Mouse (Mus musculus) kidney, embryonic 15.5 days (tissue): ENCODE measurements around the gene Mcur1. TPM values are rescaled to one million over a fixed set of nuclear protein-coding genes. Genes with fewer than 3 reads are reported as not detected.

Experiments used
- ATAC-seq: fragments of 200-750 bp; cut with Nextera tagmentation; replicated peaks from 2 replicates; pipeline ENCODE4 v1.8.0; 2017; ENCODE audit warnings: moderate TSS enrichment; ENCODE audit not compliant: low FRiP score
- H3K27ac ChIP-seq: fragments of 300-500 bp; sonication (generic); 2 replicates; pipeline ENCODE4 v1.5.1; 2015; ENCODE audit warnings: mild to moderate bottlenecking, inconsistent platforms
- H3K27me3 ChIP-seq: fragments of 300-500 bp; sonication (generic); 2 replicates; pipeline ENCODE4 v1.6.1; 2015; ENCODE audit warnings: inconsistent platforms
- H3K36me3 ChIP-seq: fragments of 300-500 bp; sonication (generic); 2 replicates; pipeline ENCODE4 v1.6.1; 2015; ENCODE audit warnings: inconsistent platforms
- H3K4me1 ChIP-seq: fragments of 300-500 bp; sonication (generic); 2 replicates; pipeline ENCODE4 v1.6.1; 2015; ENCODE audit warnings: inconsistent platforms
- H3K4me2 ChIP-seq: fragments of 300-500 bp; sonication (generic); 2 replicates; pipeline ENCODE4 v1.6.1; 2015; ENCODE audit warnings: moderate library complexity, mild to moderate bottlenecking, inconsistent platforms
- H3K4me3 ChIP-seq: fragments of 300-500 bp; sonication (generic); replicated peaks from 2 replicates; pipeline ENCODE4 v1.5.1; 2015; ENCODE audit warnings: mild to moderate bottlenecking, inconsistent platforms
- H3K9ac ChIP-seq: fragments of 300-500 bp; sonication (generic); 2 replicates; pipeline ENCODE4 v1.6.1; 2015; ENCODE audit warnings: mild to moderate bottlenecking, inconsistent platforms
- H3K9me3 ChIP-seq: fragments of 300-500 bp; sonication (generic); replicated peaks from 2 replicates; pipeline ENCODE4 v1.6.1; 2016; ENCODE audit warnings: inconsistent platforms
- WGBS: fragments of 180-500 bp; shearing (Covaris S2); methylation state at CpG from one replicate; pipeline ENCODE4 v1.1.7; 2015; ENCODE audit warnings: mixed read lengths; 5-methylcytosine and 5-hydroxymethylcytosine counted together
- polyA plus RNA-seq: library from polyadenylated mRNA; unstranded; fragments of >200 nt; fragmentation: Nextera tagmentation; extraction: Ambion mirVana; gene quantifications from 2 replicates; pipeline ENCODE4 v1.2.1, GENCODE M21; 2015

The Mcur1 gene
- polyA plus RNA-seq, 1 experiment from 2014 or later, result 20.2 TPM

GRCm38 (mm10) chr13:43540205-43540815 lies 19.7 kb downstream of the Mcur1 start:
- 0 out of 2 replicates have a peak, but pooled peaks cover 3% of the 10 kb centered on the region for H3K4me1 ChIP-seq
- ATAC-seq, result no peak
- H3K4me3 ChIP-seq, result no peak overlapping the region
- WGBS, result 85% methylated on average over 14 of the region's 14 CpGs
- no peaks in the 10 kb centered on the region for H3K27me3 ChIP-seq
- H3K27ac ChIP-seq, result no peak overlapping the region
- H3K9ac ChIP-seq, result no peak overlapping the region
- H3K36me3 ChIP-seq, result peaks cover 18% of the 10 kb centered on the region
- H3K9me3 ChIP-seq, result no peaks in the 10 kb centered on the region
- no peak overlapping the region for H3K4me2 ChIP-seq

DNA sequence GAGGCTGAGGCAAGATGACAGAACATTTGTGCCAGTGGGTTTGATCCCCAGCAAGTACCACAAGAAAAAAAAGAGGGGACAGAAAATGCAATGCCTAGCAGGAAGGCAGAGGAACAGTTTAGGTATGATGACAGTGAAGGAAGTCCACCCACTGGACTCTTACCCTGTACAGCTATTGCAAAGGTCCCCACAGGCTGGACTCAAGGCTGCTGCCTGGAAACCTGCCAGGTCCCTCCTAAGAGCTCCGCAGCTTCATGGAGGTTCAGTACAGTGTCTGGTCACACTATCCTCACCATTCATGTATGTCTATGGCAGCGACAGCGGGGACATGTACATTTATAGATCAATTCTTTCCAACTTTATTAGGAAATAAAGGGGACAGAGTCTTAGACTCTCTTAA lies 20.6 kb downstream of the Mcur1 start:
- ATAC-seq, result no peak
- no peak overlapping the region for H3K4me3 ChIP-seq
- H3K9ac ChIP-seq, result no peak overlapping the region
- WGBS, result 86% methylated on average over 3 of the region's 3 CpGs
- no peak overlapping the region for H3K27ac ChIP-seq
- H3K27me3 ChIP-seq, result no peaks in the 10 kb centered on the region
- H3K4me1 ChIP-seq, result 0 out of 2 replicates have a peak, but pooled peaks cover 3% of the 10 kb centered on the region
- H3K4me2 ChIP-seq, result no peak overlapping the region
- peaks cover 13% of the 10 kb centered on the region for H3K36me3 ChIP-seq
- H3K9me3 ChIP-seq, result no peaks in the 10 kb centered on the region

DNA sequence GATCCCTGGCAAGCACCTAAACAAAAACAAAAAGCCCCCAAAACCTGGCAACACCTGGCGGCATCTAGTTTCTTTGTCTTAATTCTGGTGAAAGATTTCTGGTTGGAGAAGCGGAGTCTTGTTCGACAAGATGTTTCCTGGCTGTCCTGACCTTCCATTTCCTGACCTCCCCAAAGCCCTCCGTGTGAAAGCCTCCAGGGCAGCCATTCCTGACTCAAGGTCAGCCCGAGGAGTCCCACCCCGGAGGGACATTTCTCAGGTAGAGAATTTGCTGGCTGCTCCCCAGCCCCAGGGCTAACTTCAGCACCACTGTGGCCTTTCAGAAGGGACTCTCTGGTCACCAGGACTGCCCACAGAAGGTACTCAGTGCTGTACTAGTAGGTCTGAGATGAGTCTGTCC lies 22.1 kb downstream of the Mcur1 start:
- H3K9ac ChIP-seq, result no peak overlapping the region
- no peak for ATAC-seq
- H3K27me3 ChIP-seq, result no peaks in the 10 kb centered on the region
- H3K4me3 ChIP-seq, result no peak overlapping the region
- 48% methylated on average over 6 of the region's 6 CpGs for WGBS
- no peak overlapping the region for H3K27ac ChIP-seq
- no peaks in the 10 kb centered on the region for H3K9me3 ChIP-seq
- no peak overlapping the region for H3K4me2 ChIP-seq
- H3K4me1 ChIP-seq, result 0 out of 2 replicates have a peak, but pooled peaks cover 3% of the 10 kb centered on the region
- H3K36me3 ChIP-seq, result peaks cover 5% of the 10 kb centered on the region; the same call in 1 of the 2 replicates

DNA sequence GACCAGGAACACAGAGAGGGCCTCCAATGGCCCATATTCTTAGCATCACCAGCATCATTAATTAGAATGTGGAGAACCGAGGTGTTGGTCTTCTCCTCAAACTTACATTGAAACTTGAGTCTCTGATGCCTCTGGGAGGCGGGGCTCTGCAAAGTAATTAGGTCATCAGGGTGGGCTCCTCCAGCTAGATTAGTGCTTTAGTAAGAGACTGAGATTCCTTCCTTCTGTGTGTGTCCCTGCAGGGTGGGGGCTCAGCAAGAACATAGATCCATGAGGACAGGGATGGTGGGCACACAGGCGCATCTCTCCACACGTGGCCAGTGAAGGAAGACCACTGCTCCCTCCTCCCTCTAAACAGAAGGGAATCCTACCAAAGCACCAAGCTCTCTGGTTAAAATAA lies 26.0 kb downstream of the Mcur1 start:
- Histone ChIP-seq H3K9ac (no peak overlapping the region), H3K27ac (no peak overlapping the region), H3K4me2 (no peak overlapping the region), H3K36me3 (no peaks in the 10 kb centered on the region), H3K4me3 (no peak overlapping the region), H3K4me1 (peaks cover 22% of the 10 kb centered on the region), H3K27me3 (no peaks in the 10 kb centered on the region), H3K9me3 (no peaks in the 10 kb centered on the region)
- ATAC-seq, result no peak
- 50% methylated on average over 4 of the region's 4 CpGs for WGBS

GRCm38 (mm10) chr13:43530832-43531693 lies 28.9 kb downstream of the Mcur1 start:
- no peaks in the 10 kb centered on the region for H3K9me3 ChIP-seq
- peak; percentile 88 for ATAC-seq
- H3K4me1 ChIP-seq, result peaks cover 22% of the 10 kb centered on the region
- H3K27ac ChIP-seq, result 0 out of 2 replicates have a peak overlapping the region, but pooled peaks have one; percentile 24
- H3K9ac ChIP-seq, result no peak overlapping the region
- WGBS, result 31% methylated on average over 13 of the region's 13 CpGs
- H3K4me2 ChIP-seq, result no peak overlapping the region
- H3K4me3 ChIP-seq, result no peak overlapping the region
- no peaks in the 10 kb centered on the region for H3K27me3 ChIP-seq
- no peaks in the 10 kb centered on the region for H3K36me3 ChIP-seq

- no peak for ATAC-seq
- no peaks in the 10 kb centered on the region for H3K9me3 ChIP-seq
- H3K9ac ChIP-seq, result no peak overlapping the region
- H3K4me2 ChIP-seq, result no peak overlapping the region
- no peaks in the 10 kb centered on the region for H3K36me3 ChIP-seq
- H3K4me3 ChIP-seq, result no peak overlapping the region
- WGBS, result 44% methylated on average over 14 of the region's 14 CpGs
- H3K4me1 ChIP-seq, result peaks cover 27% of the 10 kb centered on the region
- no peaks in the 10 kb centered on the region for H3K27me3 ChIP-seq
- H3K27ac ChIP-seq, result no peak overlapping the region
These were observed 29.7 kb downstream of the Mcur1 start for GRCm38 (mm10) chr13:43530129-43530831.

DNA sequence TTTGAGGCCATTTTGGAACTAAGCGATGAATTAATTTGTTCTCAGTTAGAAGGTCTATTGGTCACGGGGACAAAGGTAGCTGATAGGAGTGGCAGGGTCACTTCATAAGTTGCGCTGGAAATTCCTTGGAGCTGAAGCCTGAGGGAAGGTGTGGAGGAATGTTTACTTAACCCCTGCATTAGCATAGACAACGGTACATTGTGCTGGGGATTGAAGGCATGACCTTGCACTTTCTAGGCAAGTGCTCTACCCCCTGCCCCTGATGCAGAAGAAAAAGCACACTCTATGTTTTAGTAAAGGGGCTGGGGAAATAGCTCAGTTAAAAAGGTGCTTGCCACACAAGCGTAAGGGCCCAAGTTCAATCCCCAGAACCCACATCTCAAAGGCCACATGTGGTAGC lies 33.7 kb downstream of the Mcur1 start:
- peaks cover 31% of the 10 kb centered on the region for H3K4me1 ChIP-seq
- H3K9me3 ChIP-seq, result no peaks in the 10 kb centered on the region
- no peak for ATAC-seq
- no peaks in the 10 kb centered on the region for H3K27me3 ChIP-seq
- H3K27ac ChIP-seq, result no peak overlapping the region
- H3K4me3 ChIP-seq, result no peak overlapping the region
- no peak overlapping the region for H3K9ac ChIP-seq
- WGBS, result 68% methylated on average over 5 of the region's 5 CpGs
- H3K4me2 ChIP-seq, result no peak overlapping the region
- H3K36me3 ChIP-seq, result no peaks in the 10 kb centered on the region

GRCm38 (mm10) chr13:43525363-43526134 lies 34.4 kb downstream of the Mcur1 start:
- Histone ChIP-seq H3K36me3 (no peaks in the 10 kb centered on the region), H3K4me2 (no peak overlapping the region), H3K9me3 (no peaks in the 10 kb centered on the region), H3K27ac (peak overlapping the region; percentile 65), H3K9ac (no peak overlapping the region), H3K4me1 (peaks cover 24% of the 10 kb centered on the region), H3K27me3 (no peaks in the 10 kb centered on the region), H3K4me3 (no peak overlapping the region)
- whole genome bisulfite sequencing, result 57% methylated on average over 16 of the region's 16 CpGs
- peak; percentile 36; the same call in 1 of the 2 replicates for ATAC-seq

DNA sequence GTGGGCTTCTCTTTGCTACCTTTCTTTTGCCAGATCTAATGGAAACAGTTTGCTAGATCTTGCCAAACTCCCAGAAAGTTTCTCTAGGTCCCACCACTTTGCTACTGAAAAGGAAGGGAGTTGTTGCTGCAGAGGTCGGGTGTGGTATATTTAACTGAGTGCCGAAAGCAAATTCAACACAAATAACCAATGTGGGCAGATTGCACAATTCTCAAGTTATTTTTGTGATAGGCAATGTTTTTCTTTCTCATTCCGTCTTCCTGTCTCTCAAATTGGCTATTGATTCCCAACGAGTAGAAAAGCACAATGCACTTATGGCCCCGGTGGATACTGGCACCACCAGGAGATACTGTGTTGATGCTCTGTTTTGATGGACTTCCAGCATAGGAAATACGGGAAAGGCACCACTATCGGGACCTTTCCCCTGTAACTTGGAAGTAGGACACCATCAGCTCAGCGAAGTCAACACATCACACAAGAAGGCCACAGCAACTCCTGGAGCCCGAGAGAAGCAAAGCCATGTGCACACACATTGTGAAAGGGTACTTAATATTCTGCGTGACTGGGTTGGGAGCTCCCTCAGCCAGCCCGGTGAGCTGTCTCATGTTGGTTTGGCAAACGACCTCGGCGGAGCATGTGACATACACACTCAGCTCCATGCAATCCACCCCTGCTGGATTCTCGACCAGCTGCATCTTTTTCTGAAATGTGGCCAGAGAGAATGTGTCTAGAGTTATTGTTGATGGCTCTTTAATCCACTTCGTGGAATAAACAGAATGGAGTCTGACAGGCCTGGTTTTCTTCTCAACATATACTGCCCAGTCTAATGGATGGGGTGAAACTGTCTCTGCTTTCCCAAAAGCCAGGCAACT lies 35.3 kb downstream of the Mcur1 start:
- peak; percentile 49; the same call in 1 of the 2 replicates for ATAC-seq
- Histone ChIP-seq H3K27me3 (no peaks in the 10 kb centered on the region), H3K36me3 (no peaks in the 10 kb centered on the region), H3K4me1 (peaks cover 17% of the 10 kb centered on the region), H3K9me3 (no peaks in the 10 kb centered on the region), H3K4me2 (no peak overlapping the region), H3K4me3 (no peak overlapping the region), H3K27ac (peak overlapping the region; percentile 65), H3K9ac (no peak overlapping the region)
- WGBS, result 50% methylated on average over 16 of the region's 16 CpGs

DNA sequence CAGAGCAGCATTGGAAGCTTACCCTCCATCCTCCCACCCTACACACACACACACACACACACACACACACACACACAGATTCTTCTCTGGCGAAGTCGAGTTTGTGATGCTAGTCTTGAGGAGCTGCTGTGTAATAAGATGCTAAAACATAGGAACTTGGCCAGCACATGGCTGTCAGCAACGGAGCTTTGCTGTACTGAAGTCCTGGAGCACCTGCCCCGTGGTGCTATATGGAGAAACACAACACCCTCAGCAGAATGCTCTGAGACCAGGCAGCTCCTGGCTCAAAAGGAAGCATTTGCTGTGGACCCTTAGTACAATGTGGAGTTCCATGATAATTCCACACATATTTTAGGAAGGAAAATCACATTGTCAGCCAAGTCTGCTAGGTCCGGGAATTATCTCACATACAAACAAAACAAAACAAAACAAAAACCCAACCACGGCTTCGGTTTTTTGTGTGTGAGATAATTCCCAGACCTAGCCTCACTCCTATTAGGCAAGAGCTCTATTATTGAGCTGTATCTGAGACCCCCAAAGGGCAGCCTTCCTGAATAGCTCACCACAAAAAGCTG lies 36.0 kb downstream of the Mcur1 start:
- Histone ChIP-seq H3K4me3 (no peak overlapping the region), H3K4me1 (peaks cover 17% of the 10 kb centered on the region), H3K9me3 (no peaks in the 10 kb centered on the region), H3K27me3 (no peaks in the 10 kb centered on the region), H3K27ac (peak overlapping the region; percentile 65; the same call in 1 of the 2 replicates), H3K36me3 (no peaks in the 10 kb centered on the region), H3K9ac (no peak overlapping the region), H3K4me2 (no peak overlapping the region)
- 65% methylated on average over 7 of the region's 7 CpGs for WGBS
- ATAC-seq, result no peak
